Comparison of ENCODE assay signal across 13 mouse cellular contexts in the genomic region with DNA sequence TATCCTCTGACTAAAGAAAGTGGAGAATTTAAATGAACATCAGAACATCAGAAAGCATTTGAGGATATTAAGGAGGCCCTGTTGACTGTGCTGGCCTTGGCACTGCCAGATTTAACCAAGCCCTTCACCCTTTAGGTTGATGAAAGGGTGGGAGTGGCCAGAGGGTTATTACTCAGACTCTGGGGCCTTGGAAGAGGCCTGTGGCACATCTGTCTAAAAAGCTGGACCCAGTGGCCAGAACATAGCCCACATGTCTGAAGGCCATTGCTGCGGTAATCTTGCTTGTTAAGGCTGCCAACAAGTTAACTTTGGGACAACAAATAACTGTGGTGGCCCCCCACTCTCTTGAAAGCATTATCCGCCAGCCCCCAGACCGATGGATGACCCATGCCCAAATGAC.
DNase-seq lines count a peak whose midpoint lies in the region.
"Had no signal": no experiment of that assay in that cellular context is flagged by ENCODE, and none has a peak within 500 bp of the region (broad histone marks: within the 10 kb centered on the region; RNA-seq: fewer than 3 reads in every experiment).

No protein-coding gene starts in this region.

- DNase-seq in adrenal gland, adult (ENCODE audit: inconsistent age in 2 of 2, low spot score in 1 of 2) = peak; percentile 71 to 86
- DNase-seq in adrenal gland, postnatal 4 days (ENCODE audit: low spot score in 2 of 2) = no peak
- peak; percentile 21 for DNase-seq in ovary, adult 18-20 months (ENCODE audit: low spot score)
- DNase-seq in ovary, postnatal 36 days (ENCODE audit: low spot score) = no peak
- peak; percentile 15 for DNase-seq in adrenal gland, postnatal 25 days
- no peak for DNase-seq in spleen, adult 12 weeks (ENCODE audit: low spot score)
- no peak for DNase-seq in layer of hippocampus, adult 18-20 months (ENCODE audit: low spot score in 2 of 2)
- DNase-seq: cerebellum, adult 18-20 months; cerebellum, adult 9-10 months; cerebellum, postnatal 14 days; gastrocnemius, postnatal 25 days; heart, adult 2 months; kidney, adult 11 months had no signal

Comparison
In these comparisons a context has a peak if more than half of its experiments do, and no peak if none do; other contexts are left out.
1. DNase-seq: peak in adrenal gland, adult (2 of 2), ovary, adult 18-20 months (single experiment) and adrenal gland, postnatal 25 days (single experiment); none in adrenal gland, postnatal 4 days (0 of 2), ovary, postnatal 36 days (single experiment), spleen, adult 12 weeks (single experiment) and layer of hippocampus, adult 18-20 months (0 of 2).